Mouse (Mus musculus): Measurements from ENCODE around the gene Golga5. TPM values are rescaled to one million over a fixed set of nuclear protein-coding genes. Genes with fewer than 3 reads are reported as not detected.

Golga5 gene
- polyA plus RNA-seq (2017; shearing (Covaris generic)): 46.3 TPM

DNA sequence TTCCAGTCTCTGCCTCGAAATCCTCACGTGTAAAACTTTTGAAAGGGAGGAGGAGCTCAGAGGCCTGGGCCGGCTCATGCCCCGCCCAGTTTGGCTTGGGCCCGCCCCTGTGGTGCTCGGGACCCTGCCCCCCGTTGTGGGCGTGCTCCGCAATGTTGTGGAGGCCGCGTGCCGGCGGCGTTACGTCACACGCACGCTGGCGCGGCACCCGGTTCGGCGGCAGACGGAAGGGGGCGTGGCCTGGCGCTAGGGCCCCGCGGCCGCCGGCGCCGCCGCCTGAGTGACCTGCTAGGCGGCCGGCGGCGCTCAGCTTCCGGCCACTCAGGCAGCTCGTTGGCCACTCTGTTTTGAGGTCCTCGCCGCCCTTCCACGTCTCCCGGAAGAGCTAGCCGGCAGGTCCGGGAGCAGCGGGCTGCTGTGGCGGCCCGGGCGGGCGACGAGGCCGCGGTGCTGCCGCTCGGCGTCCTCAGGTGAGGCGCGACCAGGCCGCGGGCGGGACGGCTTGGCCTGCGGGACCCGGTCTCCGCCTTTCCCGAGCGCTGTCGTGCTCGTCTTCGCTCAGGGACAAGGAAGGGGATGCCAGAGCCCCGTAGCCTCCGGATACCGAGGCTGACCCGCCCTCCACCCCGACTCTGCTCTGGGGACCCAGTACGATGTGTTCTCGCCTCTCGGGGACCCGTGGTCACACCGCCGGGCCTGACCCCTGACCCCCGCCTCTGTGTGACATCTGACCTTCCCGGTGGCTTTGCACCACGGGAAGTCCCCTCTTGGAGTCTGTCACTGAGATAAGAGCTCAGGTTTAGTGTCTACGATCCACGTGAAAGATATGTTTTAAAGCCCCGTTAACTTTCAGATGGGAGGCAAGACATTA is at the start of gene Golga5:
Gene Golga5 (plus strand): TSS at position 242 of the 871 bp plus-strand sequence.

DNA sequence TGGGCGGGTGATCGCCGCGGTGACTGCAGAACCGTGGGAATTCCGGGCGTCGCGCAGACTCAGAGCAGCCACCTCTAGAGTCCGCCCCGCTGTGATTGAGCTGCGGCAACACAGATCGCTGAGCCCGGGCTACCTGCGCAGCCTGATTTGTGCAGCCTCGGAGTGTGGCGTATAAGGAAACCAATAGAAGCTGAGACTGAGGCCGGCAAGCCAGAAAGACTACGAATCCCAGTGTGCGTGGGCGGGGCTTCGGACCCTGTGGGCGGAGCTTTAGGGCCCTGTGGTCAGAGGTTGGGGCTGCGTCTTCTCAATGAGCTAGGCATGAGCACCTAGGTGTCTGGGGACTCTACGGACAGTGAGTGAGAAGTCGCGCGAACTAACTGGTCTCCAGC is 29.3 kb upstream of the Golga5 start, which contains the start of gene Lgmn:
Gene Lgmn (minus strand): TSS at position 182 of the 392 bp plus-strand sequence.

Other genes with a start within 250 kb of the Golga5 start
- 48.6 TPM for gene Rin3, start 186.1 kb upstream of the Golga5 start, polyA plus RNA-seq (2017; shearing (Covaris generic))
- gene Lgmn, start 29.3 kb upstream of the Golga5 start, polyA plus RNA-seq (2017; shearing (Covaris generic)): 1.00 TPM
- gene Chga, start 85.8 kb downstream of the Golga5 start, polyA plus RNA-seq (2017; shearing (Covaris generic)): not detected
- gene Itpk1, start 235.8 kb downstream of the Golga5 start, polyA plus RNA-seq (2017; shearing (Covaris generic)): 56.3 TPM

Measured in effector memory CD4-positive, alpha-beta T cell, adult 5 months (primary cell).